Mouse (Mus musculus): Measurements from ENCODE around the gene Ltf.

Gene Ltf

DNA sequence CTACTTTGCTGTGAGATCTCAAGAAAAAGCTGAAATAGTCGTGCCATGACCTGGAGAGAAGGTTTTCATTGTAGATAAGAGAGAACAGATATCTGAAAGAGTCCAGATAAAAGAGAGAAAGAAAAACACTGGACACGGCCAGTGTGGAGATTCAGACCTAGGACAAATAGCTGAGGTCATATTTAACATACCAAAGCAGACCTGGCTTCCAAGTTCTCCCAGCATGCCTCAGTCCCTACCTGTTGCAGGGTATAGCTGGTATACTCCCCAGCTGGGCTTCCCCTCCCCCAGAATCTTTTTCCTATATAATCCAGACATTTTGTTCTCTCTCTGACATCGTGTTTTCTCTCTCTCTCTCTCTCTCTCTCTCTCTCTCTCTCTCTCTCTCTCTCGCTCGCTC is 68.9 kb downstream of the Ltf start:
- no peak for DNase-seq (ENCODE audit: low spot score in 2 of 2)

DNA sequence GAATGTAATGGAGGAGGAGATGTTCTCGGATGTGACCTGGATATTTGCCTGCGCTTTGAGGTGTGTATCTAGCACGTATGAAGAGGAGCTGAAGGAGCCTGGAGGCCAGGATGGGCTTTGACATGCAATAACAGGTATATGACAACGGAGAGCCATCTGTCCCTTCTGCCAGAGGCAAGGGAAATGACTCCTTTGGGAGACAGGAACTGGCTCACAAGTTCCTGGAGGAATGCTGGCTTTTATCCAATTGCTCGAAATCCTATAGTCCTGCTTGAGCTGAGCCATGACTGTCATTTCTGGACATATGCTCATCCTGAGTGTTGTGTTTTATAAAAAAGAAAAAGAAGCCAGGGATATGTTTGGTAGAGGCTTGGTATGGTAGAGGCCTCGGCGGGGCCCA is 69.8 kb downstream of the Ltf start:
- DNase-seq (ENCODE audit: low spot score in 2 of 2): no peak

All from spleen, postnatal 36 days (tissue).